Mouse (Mus musculus) yolk sac, embryonic 10.5 days (tissue): ENCODE measurements around the gene Gm4981.
"Not testable (repeated sequence)": the region's sequence is repeated elsewhere in the genome, so short reads cannot be mapped to it uniquely, and the experiment has no call there.

Experiments used
- DNase-seq: peaks from one replicate; pipeline ENCODE4 v3.0.0-alpha.2; 2017; ENCODE audit warnings: low spot score

The Gm4981 gene

DNA sequence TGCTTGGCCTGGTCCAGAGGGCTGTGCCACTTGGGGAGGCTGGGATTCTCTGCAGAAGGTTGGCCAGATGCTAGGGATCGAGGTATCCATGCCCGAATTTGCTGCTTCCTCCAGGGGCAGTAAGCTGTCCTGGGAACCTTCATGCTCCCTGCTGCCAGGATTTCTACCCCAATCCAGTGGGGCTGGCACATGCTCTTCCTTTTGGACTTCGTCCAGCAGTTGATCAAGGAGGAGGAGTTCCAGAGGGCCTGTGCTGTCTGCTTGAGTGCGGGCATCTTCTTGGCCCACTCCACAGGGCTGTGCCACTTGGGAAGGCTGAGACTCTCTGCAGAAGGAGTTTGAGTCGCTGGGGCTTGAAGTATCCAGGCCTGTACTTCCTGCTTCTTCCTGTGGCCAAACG, 13.3 kb downstream of the Gm4981 start:
- not testable (repeated sequence) for DNase-seq

DNA sequence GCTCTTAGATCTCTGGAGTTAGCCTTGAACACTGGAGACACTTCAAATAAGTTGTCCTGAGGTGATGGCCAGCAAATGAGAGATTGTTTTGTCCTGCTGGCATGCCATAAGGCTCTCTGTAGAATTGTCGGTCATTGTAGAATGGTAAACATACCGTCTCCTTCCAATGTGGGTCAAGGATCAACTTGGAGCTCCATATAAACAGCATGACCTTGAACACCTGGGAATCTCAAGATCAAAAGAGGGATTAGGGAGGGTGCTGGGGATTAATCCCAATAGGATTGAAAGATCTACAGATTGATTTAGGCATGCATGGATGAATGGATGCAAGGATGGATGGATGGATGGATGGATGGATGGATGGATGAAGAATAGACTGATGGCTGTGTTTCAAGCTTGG, 14.9 kb downstream of the Gm4981 start:
- DNase-seq, result not testable (repeated sequence)

DNA sequence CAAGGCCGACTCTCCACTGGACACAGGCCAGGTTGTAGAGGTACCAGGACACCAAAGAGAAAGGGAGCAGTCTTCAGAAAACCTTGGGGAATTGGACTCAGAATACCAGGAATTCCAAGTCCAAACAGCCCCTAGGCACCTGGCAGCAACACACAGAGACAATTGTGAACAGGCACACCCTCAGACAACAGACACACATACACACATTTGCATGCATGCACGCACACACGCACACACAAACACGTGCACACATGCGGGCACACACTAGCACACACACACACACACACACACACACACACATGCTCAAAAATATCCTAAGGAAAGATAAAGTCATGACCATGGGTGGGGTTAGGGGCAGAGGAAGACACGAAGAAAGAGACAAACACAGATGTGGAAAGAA, 15.8 kb downstream of the Gm4981 start:
- DNase-seq, result peak; percentile 16

DNA sequence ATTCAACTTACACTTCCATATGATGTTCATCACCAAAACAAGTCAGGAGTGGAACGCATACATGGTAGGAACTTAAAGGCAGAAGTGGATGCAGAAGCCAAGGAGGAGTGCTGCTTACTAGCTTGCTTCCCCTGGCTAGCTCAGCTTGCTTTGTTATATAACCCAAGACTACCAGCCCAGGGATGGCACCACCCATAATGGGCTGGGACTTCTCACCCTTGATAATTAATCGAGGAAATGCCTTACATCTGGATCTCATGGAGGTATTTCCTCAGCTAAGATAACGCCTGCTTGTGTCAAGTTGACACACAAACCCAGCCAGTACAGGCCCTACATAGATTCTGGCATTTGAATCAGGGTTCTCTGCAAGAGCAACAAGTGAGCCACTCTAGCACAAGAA, 19.1 kb downstream of the Gm4981 start:
- no peak for DNase-seq

DNA sequence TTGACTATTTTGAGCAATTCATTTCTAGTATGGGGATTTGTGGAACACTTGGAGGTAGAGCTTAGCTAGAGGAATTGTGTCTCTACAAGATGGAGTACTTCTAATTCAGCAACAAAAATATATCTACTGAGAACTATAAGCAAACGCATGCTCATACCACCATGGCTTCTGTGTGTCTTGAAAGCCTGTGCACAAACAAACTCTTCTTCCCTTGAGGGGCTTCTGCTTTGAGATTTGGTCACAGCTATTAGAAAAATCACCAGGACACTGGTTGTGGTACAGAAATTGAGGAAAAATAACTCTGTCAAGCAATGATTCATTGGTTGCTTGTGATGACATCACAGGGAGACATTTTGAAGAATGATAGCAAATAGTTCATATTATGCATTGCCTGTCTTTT, 21.1 kb downstream of the Gm4981 start:
- DNase-seq, result no peak

DNA sequence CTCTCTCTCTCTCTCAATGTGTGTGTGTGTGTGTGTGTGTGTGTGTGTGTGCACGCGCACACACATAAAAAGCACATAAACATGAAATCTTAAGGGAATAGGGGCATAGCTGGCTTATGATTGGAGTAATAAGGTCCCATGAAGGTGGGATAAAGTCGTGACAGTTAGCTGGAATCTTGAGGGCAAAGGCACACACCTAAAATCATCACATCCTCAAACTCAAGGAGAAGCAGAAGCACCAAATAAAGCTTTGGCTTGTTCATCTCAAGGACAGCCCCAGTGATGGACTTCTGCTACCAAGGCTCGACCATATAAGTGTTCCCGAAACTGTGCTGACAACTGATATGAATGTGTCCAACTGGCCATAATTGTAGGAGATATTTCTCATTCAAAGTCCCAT, 21.6 kb downstream of the Gm4981 start:
- no peak for DNase-seq

DNA sequence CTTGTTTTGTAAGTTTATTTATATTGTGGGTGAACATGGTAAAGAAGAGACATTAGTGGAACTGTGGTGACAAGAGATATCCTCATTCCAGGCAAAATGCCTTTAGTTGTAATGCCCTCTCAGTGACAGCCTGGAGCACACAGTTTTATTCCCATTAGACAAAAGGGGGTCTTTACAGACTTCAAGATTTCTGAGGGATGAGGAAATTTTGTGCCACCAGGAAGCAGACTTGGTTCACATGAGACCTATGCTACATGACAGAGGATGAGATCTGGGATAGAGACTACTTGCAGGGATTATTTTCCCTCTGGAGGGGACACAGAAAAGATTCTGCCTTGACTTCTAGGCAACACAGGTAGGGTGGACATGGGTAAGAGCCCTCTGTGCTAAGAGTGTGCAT, 22.0 kb downstream of the Gm4981 start:
- DNase-seq, result no peak

DNA sequence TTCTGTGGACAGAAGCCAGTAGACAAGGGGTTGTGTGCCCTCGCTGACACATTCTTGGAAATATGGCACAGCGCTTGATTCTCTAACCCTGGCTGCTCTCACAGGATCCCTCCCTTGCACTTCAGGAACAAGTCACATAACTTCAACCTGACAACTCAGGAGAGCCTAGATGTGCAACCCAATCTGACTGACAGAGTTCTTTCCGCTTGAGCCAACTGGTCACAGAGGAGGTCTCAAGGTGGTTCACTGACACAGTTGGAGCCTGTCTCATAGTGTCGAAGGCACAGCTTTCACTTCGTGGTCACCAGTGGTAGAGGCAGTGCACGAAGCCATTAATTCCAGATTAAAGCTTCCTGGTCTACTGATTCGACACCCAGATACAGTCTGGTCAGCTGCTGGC, 24.3 kb downstream of the Gm4981 start:
- DNase-seq, result no peak

DNA sequence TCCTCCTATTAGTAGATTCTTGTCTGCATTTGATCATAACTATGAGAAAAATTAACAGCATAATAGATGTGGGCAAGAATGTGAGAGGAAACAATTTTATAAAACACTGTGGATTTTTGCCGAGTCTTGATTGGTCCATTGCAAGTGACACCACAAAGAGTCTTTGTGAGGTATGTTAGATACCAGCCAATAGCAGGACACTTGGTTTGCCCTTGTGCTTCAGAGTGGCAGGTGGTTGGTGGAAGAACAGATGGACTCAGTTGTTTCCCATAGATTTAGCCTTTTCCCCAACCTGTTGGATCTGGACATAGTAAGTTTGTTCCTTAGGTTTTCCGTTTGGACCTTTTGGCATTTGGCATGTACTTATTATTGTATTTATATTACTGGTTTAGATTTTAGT, 25.3 kb downstream of the Gm4981 start:
- DNase-seq, result no peak

DNA sequence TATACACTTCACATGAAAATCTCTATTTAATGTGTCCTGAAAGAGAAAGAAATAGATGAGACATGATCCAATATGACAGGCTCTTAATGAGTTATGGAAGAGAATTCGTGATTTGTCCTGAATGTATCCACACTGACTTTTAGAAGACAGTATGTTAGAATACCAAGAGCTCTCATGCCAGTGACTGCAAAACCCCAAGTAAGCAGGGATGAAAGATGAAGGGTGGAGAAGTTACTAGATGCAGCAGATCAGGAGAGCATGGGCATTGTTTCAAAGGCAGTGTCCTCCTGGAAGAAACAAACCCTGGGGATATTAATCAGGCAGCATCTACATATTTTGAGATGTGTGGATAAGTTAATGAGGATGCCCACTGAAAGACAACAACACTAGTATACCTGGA, 26.0 kb downstream of the Gm4981 start:
- DNase-seq, result no peak

DNA sequence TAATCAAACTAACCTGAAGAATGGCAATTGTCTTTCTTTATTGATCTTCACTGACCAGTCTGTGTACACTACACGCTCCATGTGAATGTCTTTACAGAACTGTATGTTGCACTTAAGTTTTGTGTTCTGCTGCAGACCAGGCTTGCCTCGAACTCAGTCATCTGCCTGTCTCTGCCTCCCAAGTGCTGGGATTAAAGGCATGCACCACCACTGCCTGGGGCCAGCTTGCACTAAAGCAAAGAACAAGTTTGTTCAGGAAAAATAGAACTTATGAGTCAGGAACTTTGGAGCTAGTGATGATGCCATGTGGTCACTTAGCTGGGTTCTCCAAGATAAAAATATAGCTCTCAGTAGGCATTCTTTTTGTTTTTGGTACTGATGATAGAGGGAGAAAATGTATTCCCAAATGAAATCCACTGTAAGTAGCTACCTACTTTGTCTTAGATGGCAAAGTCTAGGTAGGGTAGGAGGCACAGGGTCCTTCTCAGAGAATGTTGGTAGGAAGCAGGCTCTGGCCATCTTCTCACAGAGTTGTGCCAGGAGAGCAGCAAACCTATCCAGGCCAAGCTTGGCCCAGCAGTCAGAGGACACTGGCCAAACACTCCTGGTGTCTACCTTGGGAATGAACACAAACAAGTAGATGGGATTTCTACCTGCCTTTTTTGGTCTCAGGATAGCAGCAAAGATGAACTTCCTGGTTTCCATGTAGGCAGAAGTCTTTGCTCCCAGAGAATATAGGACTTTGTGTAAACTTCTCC, 26.6 kb downstream of the Gm4981 start:
- no peak for DNase-seq

DNA sequence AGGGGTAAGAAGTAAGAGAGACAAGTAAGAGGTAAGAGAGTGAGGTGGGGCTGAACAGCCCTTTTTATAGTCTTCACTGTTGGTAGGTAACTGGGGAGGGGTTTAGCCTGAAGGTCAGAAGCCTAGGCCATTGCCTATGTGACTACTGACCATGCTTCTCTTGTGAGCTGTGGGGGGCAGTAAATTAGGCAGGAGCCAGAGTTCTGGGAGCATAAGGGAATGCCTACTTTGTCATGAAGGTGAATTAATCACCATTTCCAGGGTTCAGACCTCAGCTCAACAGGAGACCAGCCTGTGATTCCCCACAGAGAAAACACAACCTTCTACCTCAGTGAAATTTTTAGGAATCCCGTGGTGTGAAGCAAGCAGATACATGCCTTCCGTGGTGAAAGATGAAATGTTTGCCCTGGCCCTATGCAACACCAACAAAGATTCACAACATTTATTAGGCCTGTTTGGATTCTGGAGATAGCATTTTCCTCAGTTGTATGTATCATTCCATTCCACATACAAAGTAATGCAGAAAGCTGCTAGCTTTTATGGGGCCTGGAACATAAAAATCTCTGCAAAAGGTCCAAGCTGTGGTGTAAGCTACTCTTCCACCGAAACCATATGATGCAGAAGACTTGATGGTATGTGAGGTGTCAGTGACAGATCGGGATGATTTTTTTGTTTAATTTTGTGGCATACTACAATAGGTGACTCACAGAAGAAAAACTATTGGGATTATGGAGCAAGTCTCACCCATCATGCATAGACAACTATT, 29.7 kb downstream of the Gm4981 start:
- DNase-seq, result no peak

DNA sequence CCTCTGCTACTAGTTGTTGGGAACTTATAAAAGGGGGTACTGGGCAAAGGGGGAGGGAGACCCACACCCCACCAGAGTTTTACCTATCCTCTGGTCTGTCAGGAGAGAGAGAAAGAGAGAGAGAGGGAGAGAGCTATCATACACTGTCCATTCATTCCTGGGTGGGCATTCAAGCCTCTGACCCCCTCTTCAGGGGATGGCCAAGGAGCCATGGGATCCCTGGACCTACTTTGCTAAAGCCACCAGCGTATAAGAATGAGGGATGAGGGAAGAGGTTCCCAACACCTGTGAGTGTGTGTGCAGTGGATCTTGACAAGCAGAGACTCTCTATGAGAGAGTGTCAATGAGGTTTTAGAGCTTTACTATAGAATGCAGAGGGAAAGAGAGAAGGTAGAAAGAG, 30.5 kb downstream of the Gm4981 start:
- no peak for DNase-seq
